Mouse (Mus musculus): ENCODE measurements around the gene Arhgap33.

Arhgap33 gene

GRCm38 (mm10) chr7:30553021-30553589 lies 18.2 kb upstream of the Arhgap33 start:
- peak; percentile 77 for DNase-seq (ENCODE audit: extremely low read depth, insufficient read length, low spot score)

- DNase-seq (ENCODE audit: extremely low read depth, insufficient read length, low spot score) = peak; percentile 93
Measured at GRCm38 (mm10) chr7:30552102-30553020, 17.5 kb upstream of the Arhgap33 start, which contains the start of the genes Hspb6 and Proser3. Gene Hspb6 (plus strand): TSS chr7:30552178. Gene Proser3 (minus strand): TSS chr7:30552299.

GRCm38 (mm10) chr7:30551445-30552101 lies 16.7 kb upstream of the Arhgap33 start:
- DNase-seq (ENCODE audit: extremely low read depth, insufficient read length, low spot score) = no peak

GRCm38 (mm10) chr7:30550603-30551002 lies 15.7 kb upstream of the Arhgap33 start:
- no peak for DNase-seq (ENCODE audit: extremely low read depth, insufficient read length, low spot score)

- DNase-seq (ENCODE audit: extremely low read depth, insufficient read length, low spot score) = no peak
Measured at GRCm38 (mm10) chr7:30549880-30550279, 15.0 kb upstream of the Arhgap33 start.

GRCm38 (mm10) chr7:30544327-30544726 lies 9.5 kb upstream of the Arhgap33 start:
- DNase-seq (ENCODE audit: extremely low read depth, insufficient read length, low spot score) = no peak

- no peak for DNase-seq (ENCODE audit: extremely low read depth, insufficient read length, low spot score)
Measured at GRCm38 (mm10) chr7:30540572-30540971, 5.7 kb upstream of the Arhgap33 start.

- DNase-seq (ENCODE audit: extremely low read depth, insufficient read length, low spot score) = no peak
Measured at GRCm38 (mm10) chr7:30533941-30534632, 773 bp downstream of the Arhgap33 start.

GRCm38 (mm10) chr7:30532931-30533330 lies 1.9 kb downstream of the Arhgap33 start:
- no peak for DNase-seq (ENCODE audit: extremely low read depth, insufficient read length, low spot score)

GRCm38 (mm10) chr7:30531291-30531815 lies 3.5 kb downstream of the Arhgap33 start:
- DNase-seq (ENCODE audit: extremely low read depth, insufficient read length, low spot score) = no peak

GRCm38 (mm10) chr7:30526981-30527380 lies 7.9 kb downstream of the Arhgap33 start:
- DNase-seq (ENCODE audit: extremely low read depth, insufficient read length, low spot score) = no peak

GRCm38 (mm10) chr7:30526399-30526798 lies 8.5 kb downstream of the Arhgap33 start:
- DNase-seq (ENCODE audit: extremely low read depth, insufficient read length, low spot score) = no peak

GRCm38 (mm10) chr7:30525954-30526353 lies 8.9 kb downstream of the Arhgap33 start:
- DNase-seq (ENCODE audit: extremely low read depth, insufficient read length, low spot score) = no peak

- peak; percentile 42 for DNase-seq (ENCODE audit: extremely low read depth, insufficient read length, low spot score)
Measured at GRCm38 (mm10) chr7:30524487-30524886, 10.4 kb downstream of the Arhgap33 start.

GRCm38 (mm10) chr7:30522871-30523270 lies 12.0 kb downstream of the Arhgap33 start:
- no peak for DNase-seq (ENCODE audit: extremely low read depth, insufficient read length, low spot score)

GRCm38 (mm10) chr7:30520856-30521255 lies 14.0 kb downstream of the Arhgap33 start:
- no peak for DNase-seq (ENCODE audit: extremely low read depth, insufficient read length, low spot score)

GRCm38 (mm10) chr7:30520396-30520795 lies 14.5 kb downstream of the Arhgap33 start:
- DNase-seq (ENCODE audit: extremely low read depth, insufficient read length, low spot score) = no peak

- DNase-seq (ENCODE audit: extremely low read depth, insufficient read length, low spot score) = no peak
Measured at GRCm38 (mm10) chr7:30518325-30518724, 16.5 kb downstream of the Arhgap33 start.

- no peak for DNase-seq (ENCODE audit: extremely low read depth, insufficient read length, low spot score)
Measured at GRCm38 (mm10) chr7:30515003-30515760, 19.7 kb downstream of the Arhgap33 start.

- no peak for DNase-seq (ENCODE audit: extremely low read depth, insufficient read length, low spot score)
Measured at GRCm38 (mm10) chr7:30508061-30508460, 26.8 kb downstream of the Arhgap33 start.

Measured in 3134 (cell line).